ENCODE assay signal across 12 mouse cellular contexts in genomic region chr16:34938248-34938647, GRCm38 (mm10).
DNase-seq lines count a peak whose midpoint lies in the region; ATAC-seq and TF ChIP-seq lines count a peak whose summit lies in the region.
"Had no signal": no experiment of that assay in that cellular context is flagged by ENCODE, and none has a peak within 500 bp of the region (broad histone marks: within the 10 kb centered on the region; RNA-seq: fewer than 3 reads in every experiment).

No protein-coding gene starts in this region.

- peaks cover 36% of the 10 kb centered on the region for H3K27me3 ChIP-seq in heart, embryonic 11.5 days (ENCODE audit: control insufficient read depth, insufficient read depth, low read length)
- H3K27me3 ChIP-seq in lung, embryonic 15.5 days: no peaks in the 10 kb centered on the region
- H3K27me3 ChIP-seq in intestine, postnatal 0 days (replicated peaks; ENCODE audit: control insufficient read depth, insufficient read depth, low read length): no peaks in the 10 kb centered on the region
- no peaks in the 10 kb centered on the region for H3K27me3 ChIP-seq in liver, postnatal 0 days (ENCODE audit: insufficient read depth, low read length)
- H3K27me3 ChIP-seq in midbrain, embryonic 14.5 days (ENCODE audit: control insufficient read depth, insufficient read depth, low read length): no peaks in the 10 kb centered on the region

- H3K4me3 ChIP-seq in heart, embryonic 11.5 days (ENCODE audit: low read depth, low read length): no peak overlapping the region
- no peak overlapping the region for H3K4me3 ChIP-seq in lung, embryonic 15.5 days
- H3K4me3 ChIP-seq in intestine, postnatal 0 days (ENCODE audit: low read depth, low read length): no peak overlapping the region
- no peak overlapping the region for H3K4me3 ChIP-seq in liver, postnatal 0 days (ENCODE audit: low read depth, low read length)
- H3K4me3 ChIP-seq in midbrain, embryonic 14.5 days (replicated peaks; ENCODE audit: low read depth, low read length): no peak overlapping the region

- peaks cover 27% of the 10 kb centered on the region for H3K4me1 ChIP-seq in heart, embryonic 11.5 days (ENCODE audit: control insufficient read depth, insufficient read depth, low read length)
- peaks cover 71% of the 10 kb centered on the region for H3K4me1 ChIP-seq in lung, embryonic 15.5 days
- H3K4me1 ChIP-seq in intestine, postnatal 0 days (replicated peaks; ENCODE audit: control insufficient read depth, insufficient read depth, low read length): peaks cover 47% of the 10 kb centered on the region
- H3K4me1 ChIP-seq in liver, postnatal 0 days (ENCODE audit: insufficient read depth): peaks cover 6% of the 10 kb centered on the region; the same call in 1 of the 2 replicates
- no peaks in the 10 kb centered on the region for H3K4me1 ChIP-seq in midbrain, embryonic 14.5 days (ENCODE audit: control insufficient read depth, insufficient read depth, low read length)

- DNase-seq in heart, postnatal 36 days: no peak
- no peak for DNase-seq in lung, adult 18-20 months
- DNase-seq in liver, postnatal 0 days: no peak
- no peak for DNase-seq in adipocyte (ENCODE audit: low spot score)
- no peak for DNase-seq in midbrain, embryonic 14.5 days
- DNase-seq: B cell, adult 2 months; cerebellum, adult 11 months; spleen, adult 18-20 months had no signal

- no peak overlapping the region for H3K4me2 ChIP-seq in heart, embryonic 11.5 days
- H3K4me2 ChIP-seq in lung, embryonic 15.5 days: no peak overlapping the region
- 0 out of 2 replicates have a peak overlapping the region, but pooled peaks have one; percentile 40 for H3K4me2 ChIP-seq in intestine, postnatal 0 days (replicated peaks; ENCODE audit: low read depth)
- H3K4me2 ChIP-seq in liver, postnatal 0 days (ENCODE audit: low read depth, low read length): no peak overlapping the region
- no peak overlapping the region for H3K4me2 ChIP-seq in midbrain, embryonic 14.5 days (ENCODE audit: low read length)

- H3K9me3 ChIP-seq in heart, embryonic 11.5 days (replicated peaks; ENCODE audit: control insufficient read depth, low read length): no peaks in the 10 kb centered on the region
- H3K9me3 ChIP-seq in lung, embryonic 15.5 days: no peaks in the 10 kb centered on the region
- H3K9me3 ChIP-seq in intestine, postnatal 0 days (ENCODE audit: control insufficient read depth): no peaks in the 10 kb centered on the region
- no peaks in the 10 kb centered on the region for H3K9me3 ChIP-seq in liver, postnatal 0 days (ENCODE audit: low read length)
- H3K9me3 ChIP-seq in midbrain, embryonic 14.5 days (ENCODE audit: control insufficient read depth, low read length): no peaks in the 10 kb centered on the region

- TF ChIP-seq EP300 in liver, postnatal 0 days (IDR thresholded peaks at IDR 0.05; ENCODE audit: low read depth): no peak

- intact Hi-C loops in heart, postnatal 36 days (cut with DNase I): no loop called here

- 84% methylated on average over 2 of the region's 2 CpGs for WGBS in heart, embryonic 11.5 days (ENCODE audit: insufficient replicate concordance)
- 70% methylated on average over 2 of the region's 2 CpGs for whole genome bisulfite sequencing in lung, embryonic 15.5 days
- WGBS in intestine, postnatal 0 days: 40% methylated on average over 2 of the region's 2 CpGs
- 61% methylated on average over 2 of the region's 2 CpGs for WGBS in liver, postnatal 0 days (ENCODE audit: insufficient replicate concordance)
- WGBS in midbrain, embryonic 14.5 days: 88% methylated on average over 2 of the region's 2 CpGs

- peak overlapping the region; percentile 47 for H3K27ac ChIP-seq in heart, embryonic 11.5 days (ENCODE audit: low read depth, low read length)
- H3K27ac ChIP-seq in lung, embryonic 15.5 days: peak overlapping the region; percentile 66
- peak overlapping the region; percentile 89 for H3K27ac ChIP-seq in intestine, postnatal 0 days (ENCODE audit: low read depth, low read length)
- peak overlapping the region; percentile 29; the same call in 1 of the 2 replicates for H3K27ac ChIP-seq in liver, postnatal 0 days (ENCODE audit: low read depth)
- no peak overlapping the region for H3K27ac ChIP-seq in midbrain, embryonic 14.5 days (replicated peaks; ENCODE audit: low read depth, low read length)

- ATAC-seq in heart, embryonic 11.5 days (replicated peaks; ENCODE audit: insufficient number of reproducible peaks, low FRiP score, low TSS enrichment): no peak
- ATAC-seq in lung, embryonic 15.5 days (ENCODE audit: borderline replicate concordance, extremely low read depth, low FRiP score, low TSS enrichment): no peak
- peak; percentile 83 for ATAC-seq in intestine, postnatal 0 days
- no peak for ATAC-seq in liver, postnatal 0 days
- ATAC-seq in midbrain, embryonic 14.5 days (ENCODE audit: low FRiP score, low TSS enrichment): no peak
- ATAC-seq: midbrain, embryonic 16.5 days had no signal

- no peak overlapping the region for H3K9ac ChIP-seq in heart, embryonic 11.5 days (ENCODE audit: low read depth, low read length)
- no peak overlapping the region for H3K9ac ChIP-seq in lung, embryonic 15.5 days
- H3K9ac ChIP-seq in intestine, postnatal 0 days (ENCODE audit: low read depth, low read length): peak overlapping the region; percentile 40; the same call in 1 of the 2 replicates
- no peak overlapping the region for H3K9ac ChIP-seq in liver, postnatal 0 days (replicated peaks)
- no peak overlapping the region for H3K9ac ChIP-seq in midbrain, embryonic 14.5 days (replicated peaks; ENCODE audit: low read length)

- H3K36me3 ChIP-seq in heart, embryonic 11.5 days (ENCODE audit: control insufficient read depth, insufficient read depth, low read length): no peaks in the 10 kb centered on the region
- H3K36me3 ChIP-seq in lung, embryonic 15.5 days: peaks cover 27% of the 10 kb centered on the region
- peaks cover 36% of the 10 kb centered on the region; the same call in 1 of the 2 replicates for H3K36me3 ChIP-seq in intestine, postnatal 0 days (ENCODE audit: control insufficient read depth, insufficient read depth)
- H3K36me3 ChIP-seq in liver, postnatal 0 days (replicated peaks; ENCODE audit: insufficient read depth, low read length): no peaks in the 10 kb centered on the region
- no peaks in the 10 kb centered on the region for H3K36me3 ChIP-seq in midbrain, embryonic 14.5 days (ENCODE audit: control insufficient read depth, insufficient read depth, low read length)

- no peak for TF ChIP-seq CTCF in intestine, postnatal 0 days (IDR thresholded peaks at IDR 0.05; ENCODE audit: low read depth)
- TF ChIP-seq CTCF in liver, postnatal 0 days (IDR thresholded peaks at IDR 0.05; ENCODE audit: low read depth): no peak
